Mouse (Mus musculus) splenic B cell, adult 2 months (primary cell): Measurements from ENCODE around the gene Hoxa6.

ENCODE experiments used
- DNase-seq: peaks from one replicate; pipeline ENCODE4 v3.0.0-alpha.2; 2011; ENCODE audit warnings: low read depth, low spot score
- H3K27me3 ChIP-seq: 2 replicates; pipeline ENCODE4 v1.6.1; 2012; ENCODE audit warnings: mild to moderate bottlenecking, low read length, moderate library complexity, mixed read lengths; ENCODE audit not compliant: control insufficient read depth, poor library complexity, insufficient read depth, severe bottlenecking
- H3K36me3 ChIP-seq: 2 replicates; pipeline ENCODE4 v1.6.1; 2012; ENCODE audit warnings: mild to moderate bottlenecking, low read length, moderate library complexity, mixed read lengths; ENCODE audit not compliant: control insufficient read depth, poor library complexity, insufficient read depth, severe bottlenecking

Hoxa6 gene

GRCm38 (mm10) chr6:52245757-52246142 lies 37.2 kb upstream of the Hoxa6 start, which contains the start of gene Hoxa11:
Hoxa11 (minus strand) TSS chr6:52245810.
- no peak for DNase-seq
- no peaks in the 10 kb centered on the region; the same call in none of the 2 replicates for H3K27me3 ChIP-seq
- H3K36me3 ChIP-seq: no peaks in the 10 kb centered on the region

DNA sequence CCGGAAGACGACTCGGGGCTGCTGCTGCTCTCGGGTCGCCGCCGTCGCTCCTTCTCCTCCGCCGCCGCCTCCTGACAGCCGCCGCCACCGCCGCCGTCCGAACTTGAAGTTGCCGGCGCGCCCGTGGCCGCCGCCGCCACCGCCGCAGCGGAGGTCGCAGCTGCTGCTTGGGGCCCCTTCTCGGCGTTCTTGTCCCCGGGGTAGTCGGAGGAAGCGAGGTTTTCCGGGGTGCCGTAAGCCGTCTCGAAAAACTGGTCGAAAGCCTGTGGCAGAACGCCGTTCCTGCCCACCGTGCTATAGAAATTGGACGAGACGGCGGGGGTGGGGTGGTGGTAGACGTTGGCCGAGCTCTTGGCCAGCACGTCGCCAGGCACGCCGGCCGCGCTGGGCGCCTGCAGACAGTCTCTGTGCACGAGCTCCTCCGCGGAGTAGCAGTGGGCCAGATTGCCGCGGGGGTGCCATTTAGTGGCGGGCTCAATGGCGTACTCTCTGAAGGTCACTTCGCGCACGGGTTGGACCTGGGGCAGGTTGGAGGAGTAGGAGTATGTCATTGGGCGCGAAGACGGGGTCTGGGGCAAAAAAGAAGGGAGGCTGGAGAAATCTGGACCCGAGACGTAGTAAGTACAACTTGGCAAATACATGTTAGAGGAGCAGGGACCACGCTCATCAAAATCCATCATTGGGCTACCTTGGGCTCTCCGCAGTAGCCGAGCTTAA lies 36.7 kb upstream of the Hoxa6 start:
- no peak for DNase-seq
- no peaks in the 10 kb centered on the region for H3K36me3 ChIP-seq
- H3K27me3 ChIP-seq: no peaks in the 10 kb centered on the region; the same call in none of the 2 replicates

DNA sequence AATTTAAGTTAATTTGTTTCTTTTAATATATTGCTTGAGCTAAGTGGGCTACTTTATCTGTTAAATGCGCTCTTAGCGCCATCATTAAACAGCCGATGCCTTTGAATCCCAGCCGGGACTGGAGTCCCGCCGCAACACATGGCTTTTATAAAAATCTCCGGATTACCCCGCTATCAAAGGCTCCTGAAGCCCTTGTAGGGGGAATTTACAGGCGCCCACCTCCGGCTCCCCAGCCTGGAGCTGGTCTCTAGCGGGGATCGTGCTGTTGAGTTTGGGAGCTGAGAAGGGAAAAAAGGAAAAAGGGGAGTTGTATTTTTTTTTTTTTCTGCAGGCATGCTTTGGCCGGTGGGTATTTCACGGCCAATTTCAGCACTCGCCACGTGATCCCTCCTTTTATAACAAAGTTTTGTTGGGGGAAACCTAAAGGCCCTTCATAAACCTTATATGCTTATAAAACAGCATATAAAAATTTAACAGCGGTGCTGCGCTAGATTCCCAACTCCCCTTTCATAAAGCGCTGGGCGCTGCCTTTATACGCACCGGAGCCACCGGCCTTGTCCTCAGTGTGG lies 36.0 kb upstream of the Hoxa6 start:
- Histone ChIP-seq H3K27me3 (no peaks in the 10 kb centered on the region; the same call in none of the 2 replicates), H3K36me3 (no peaks in the 10 kb centered on the region)
- no peak for DNase-seq

DNA sequence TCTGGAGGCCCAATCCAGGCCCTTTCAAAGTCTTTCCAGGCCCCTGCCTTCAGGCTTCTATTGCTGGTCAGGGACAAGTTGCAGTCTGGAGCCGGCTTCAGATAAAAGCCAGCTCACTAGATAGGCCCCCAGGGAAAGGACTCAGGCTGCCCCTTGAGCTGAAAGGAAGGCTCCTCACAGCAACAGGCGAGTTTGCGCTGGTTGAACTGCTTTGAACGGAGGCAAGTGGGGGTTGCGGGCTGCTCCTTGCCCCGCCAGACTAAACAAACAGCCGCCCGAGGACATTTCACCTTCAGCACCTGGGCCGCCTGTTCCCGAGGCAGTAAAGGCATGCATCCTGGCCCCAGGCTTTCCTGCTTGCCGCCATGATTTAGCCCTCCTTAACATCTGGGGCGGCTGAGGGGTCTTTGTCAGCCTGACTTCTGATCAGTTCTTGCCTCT lies 35.2 kb upstream of the Hoxa6 start:
- no peak for DNase-seq
- H3K27me3 ChIP-seq: no peaks in the 10 kb centered on the region; the same call in none of the 2 replicates
- H3K36me3 ChIP-seq: no peaks in the 10 kb centered on the region

GRCm38 (mm10) chr6:52242801-52243332 lies 34.3 kb upstream of the Hoxa6 start:
- DNase-seq: no peak
- no peaks in the 10 kb centered on the region for H3K36me3 ChIP-seq
- no peaks in the 10 kb centered on the region; the same call in none of the 2 replicates for H3K27me3 ChIP-seq

- no peaks in the 10 kb centered on the region; the same call in none of the 2 replicates for H3K27me3 ChIP-seq
- H3K36me3 ChIP-seq: no peaks in the 10 kb centered on the region
- no peak for DNase-seq
Measured at GRCm38 (mm10) chr6:52241001-52241621, 32.6 kb upstream of the Hoxa6 start.

DNA sequence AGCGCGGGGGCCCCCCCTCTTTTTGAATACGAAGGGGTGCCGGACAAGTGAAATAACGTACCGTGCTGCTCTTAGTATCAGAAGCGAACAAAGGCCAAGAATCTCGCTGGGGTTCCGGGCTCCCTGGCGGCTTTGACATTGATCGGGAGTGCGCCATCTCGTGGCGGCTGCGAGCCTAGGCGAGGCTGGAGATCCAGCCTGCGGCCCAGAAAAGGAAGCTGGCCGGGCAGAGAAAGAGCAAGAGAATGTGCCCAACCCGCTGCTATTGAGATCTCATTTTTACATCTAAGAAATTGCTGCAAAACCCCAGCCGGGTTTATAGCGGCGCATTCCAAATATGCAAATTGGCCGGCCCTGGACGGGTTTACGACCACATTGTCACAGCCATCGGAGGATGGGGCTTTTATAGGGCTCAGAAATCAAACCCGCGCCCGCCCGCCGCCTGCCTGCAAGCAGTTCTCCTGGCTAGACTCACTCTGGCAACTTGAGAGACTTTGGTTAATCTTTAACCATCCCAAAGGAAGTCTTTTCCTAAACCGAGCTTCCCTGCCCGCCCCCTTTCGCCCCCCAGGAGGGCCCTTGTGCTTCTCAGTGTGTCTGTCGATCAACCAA lies 32.0 kb upstream of the Hoxa6 start, which contains the start of gene Hoxa10:
Gene Hoxa10, minus strand, starts transcription at position 466 of the 612 bp plus-strand sequence.
- DNase-seq: peak; percentile 82
- Histone ChIP-seq H3K36me3 (no peaks in the 10 kb centered on the region), H3K27me3 (no peaks in the 10 kb centered on the region; the same call in none of the 2 replicates)

DNA sequence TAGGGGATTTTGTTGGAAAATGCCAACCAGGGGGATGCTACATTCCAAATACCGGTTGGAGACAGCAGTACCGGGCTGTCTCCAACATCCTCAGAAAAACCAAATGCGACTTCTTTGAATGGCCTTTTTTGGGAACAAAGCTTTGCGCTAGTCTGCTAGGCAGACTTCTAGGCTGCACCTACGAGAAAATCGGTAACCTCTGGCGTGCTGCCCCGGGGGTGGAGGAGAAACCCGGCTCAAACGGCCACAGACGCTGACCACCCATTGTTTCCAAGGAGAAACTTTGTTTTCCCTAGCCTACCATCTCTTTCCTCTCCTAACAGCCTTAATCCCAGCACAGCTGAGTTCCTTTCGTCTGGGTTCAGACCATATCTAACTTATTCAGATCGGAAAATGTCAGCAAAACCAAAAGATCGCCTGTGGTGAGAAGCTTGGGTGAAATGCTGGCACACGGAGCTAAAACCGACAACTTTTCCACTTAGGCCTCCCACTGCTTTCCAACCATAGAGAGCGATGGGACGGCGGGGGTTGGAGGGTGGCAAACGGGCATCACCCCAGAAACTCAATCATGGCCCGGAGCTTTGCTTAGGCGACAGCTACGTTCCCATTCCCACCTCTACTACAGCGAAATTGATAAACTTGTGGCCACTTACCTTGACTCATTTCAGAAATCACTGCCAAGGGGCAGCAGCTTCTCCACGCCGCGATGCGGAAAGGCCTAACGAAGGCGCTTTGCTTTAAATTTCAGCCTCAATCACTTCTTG lies 31.3 kb upstream of the Hoxa6 start:
- no peak for DNase-seq
- no peaks in the 10 kb centered on the region for H3K36me3 ChIP-seq
- peaks cover under 1% of the 10 kb centered on the region for H3K27me3 ChIP-seq

- peaks cover 4% of the 10 kb centered on the region for H3K27me3 ChIP-seq
- DNase-seq: no peak
- no peaks in the 10 kb centered on the region for H3K36me3 ChIP-seq
Measured at GRCm38 (mm10) chr6:52238976-52239375, 30.5 kb upstream of the Hoxa6 start.

- Histone ChIP-seq H3K36me3 (no peaks in the 10 kb centered on the region), H3K27me3 (peaks cover 4% of the 10 kb centered on the region)
- DNase-seq: no peak
Measured at GRCm38 (mm10) chr6:52238155-52238545, 29.6 kb upstream of the Hoxa6 start.

- no peaks in the 10 kb centered on the region for H3K36me3 ChIP-seq
- DNase-seq: no peak
- H3K27me3 ChIP-seq: peaks cover 4% of the 10 kb centered on the region
Measured at GRCm38 (mm10) chr6:52237346-52238154, 29.0 kb upstream of the Hoxa6 start.

- Histone ChIP-seq H3K27me3 (peaks cover 8% of the 10 kb centered on the region), H3K36me3 (no peaks in the 10 kb centered on the region)
Measured at GRCm38 (mm10) chr6:52236806-52237205, 28.3 kb upstream of the Hoxa6 start.

GRCm38 (mm10) chr6:52235866-52236265 lies 27.3 kb upstream of the Hoxa6 start:
- H3K27me3 ChIP-seq: peaks cover 8% of the 10 kb centered on the region
- H3K36me3 ChIP-seq: no peaks in the 10 kb centered on the region
- DNase-seq: no peak

More at GRCm38 (mm10) chr6:52236806-52237205, 28.3 kb upstream of the Hoxa6 start:
- DNase-seq: no peak
